Mouse (Mus musculus): Measurements from ENCODE around the gene Magt1.
A peak's percentile ranks its signal among the peaks of the same experiment; 100 is the strongest.
"Not testable (repeated sequence)": the region's sequence is repeated elsewhere in the genome, so short reads cannot be mapped to it uniquely, and the experiment has no call there.

Gene Magt1

DNA sequence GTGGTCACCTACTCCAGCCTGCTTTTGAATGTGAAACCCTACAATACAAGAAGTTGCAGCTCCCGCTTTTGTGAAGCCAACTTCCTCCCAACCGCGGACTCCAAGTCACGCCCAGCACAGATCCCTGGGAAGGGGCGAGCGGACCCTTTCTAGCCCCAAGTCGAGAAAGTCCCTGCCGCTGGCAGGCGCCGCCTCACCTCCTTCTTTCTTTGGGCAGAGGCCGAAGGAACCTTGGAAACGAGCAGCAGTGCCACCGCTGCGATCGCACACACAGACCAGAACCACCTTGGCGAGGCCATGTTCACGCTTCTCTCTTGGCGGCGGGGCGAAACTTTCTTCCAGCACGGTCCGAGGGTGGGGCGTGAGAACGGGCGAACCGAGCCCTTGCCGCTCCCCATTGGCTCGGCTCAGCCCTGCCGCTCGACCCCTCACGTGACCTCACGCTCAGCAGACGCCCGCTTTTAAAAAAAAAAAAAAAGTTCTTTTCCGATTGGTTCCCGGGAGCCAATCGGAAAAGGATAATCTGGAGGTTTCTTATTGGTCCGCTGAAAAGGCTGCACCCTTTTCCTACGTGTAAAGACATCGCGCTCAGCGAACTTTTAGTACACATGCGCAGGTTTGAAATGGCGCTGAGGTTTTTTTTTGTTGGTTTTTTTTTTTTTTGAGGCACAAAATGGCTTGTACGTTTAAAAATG, at the start of gene Magt1:
Gene Magt1 (minus strand): TSS at position 442 of the 695 bp plus-strand sequence.
- DNase-seq, result peak; percentile 85

DNA sequence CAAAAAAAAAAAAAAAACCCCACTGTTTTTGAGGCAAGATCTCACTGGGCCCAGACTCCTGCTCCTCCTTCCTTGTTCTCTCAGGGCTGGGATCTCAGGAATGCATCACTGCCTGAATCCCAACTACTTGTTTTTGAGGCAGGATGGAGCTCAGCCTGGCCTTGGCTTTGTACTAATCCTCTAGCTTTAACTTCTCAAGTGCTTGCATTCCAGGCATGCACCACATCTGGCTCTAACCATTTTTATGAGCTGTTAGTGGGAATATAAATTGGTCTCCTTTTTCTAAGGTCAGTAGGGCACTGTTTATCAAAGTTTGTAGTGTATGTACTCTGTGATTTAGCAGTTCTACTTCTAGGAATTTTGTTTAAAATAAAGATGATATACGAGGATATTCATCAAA, 36.5 kb upstream of the Magt1 start:
- no peak for DNase-seq

DNA sequence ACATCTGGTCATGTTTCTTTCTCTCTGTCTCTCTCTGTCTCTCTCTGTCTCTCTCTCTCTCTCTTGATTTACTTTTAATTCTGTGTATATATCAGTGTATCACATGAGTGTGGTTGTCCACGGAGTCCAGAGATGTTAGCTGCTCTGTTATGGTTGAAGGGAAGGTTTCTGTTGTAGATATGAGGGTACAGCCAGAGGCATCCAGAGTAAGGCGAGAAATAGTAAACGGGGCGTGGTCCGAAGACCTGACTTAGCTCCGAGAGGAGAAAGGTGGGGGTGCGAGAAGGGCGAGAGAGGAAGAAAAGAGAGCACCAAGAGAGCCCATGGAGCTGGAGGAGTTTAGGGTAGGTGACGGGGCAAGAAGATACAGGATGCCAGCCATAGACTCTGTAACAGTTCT, 34.2 kb upstream of the Magt1 start:
- DNase-seq, result no peak

DNA sequence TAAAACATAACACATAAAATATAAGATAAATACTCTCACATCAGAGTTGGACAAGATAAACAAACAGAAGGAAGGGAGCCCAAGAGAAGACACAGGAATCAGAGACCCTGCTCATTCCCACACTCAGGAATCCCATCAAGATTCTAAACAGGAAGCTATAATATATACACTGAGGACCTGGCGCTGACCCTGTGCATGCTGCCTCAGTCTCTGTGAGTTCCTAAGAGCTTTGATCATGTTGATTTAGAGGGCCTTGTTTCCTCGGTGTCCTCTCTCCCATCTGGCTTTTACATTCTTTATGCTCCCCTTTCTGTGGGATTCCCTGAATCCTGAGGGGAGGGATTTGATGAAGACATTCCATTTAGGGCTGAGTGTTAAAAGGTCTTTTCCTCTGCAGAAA, 33.7 kb upstream of the Magt1 start:
- DNase-seq, result no peak

DNA sequence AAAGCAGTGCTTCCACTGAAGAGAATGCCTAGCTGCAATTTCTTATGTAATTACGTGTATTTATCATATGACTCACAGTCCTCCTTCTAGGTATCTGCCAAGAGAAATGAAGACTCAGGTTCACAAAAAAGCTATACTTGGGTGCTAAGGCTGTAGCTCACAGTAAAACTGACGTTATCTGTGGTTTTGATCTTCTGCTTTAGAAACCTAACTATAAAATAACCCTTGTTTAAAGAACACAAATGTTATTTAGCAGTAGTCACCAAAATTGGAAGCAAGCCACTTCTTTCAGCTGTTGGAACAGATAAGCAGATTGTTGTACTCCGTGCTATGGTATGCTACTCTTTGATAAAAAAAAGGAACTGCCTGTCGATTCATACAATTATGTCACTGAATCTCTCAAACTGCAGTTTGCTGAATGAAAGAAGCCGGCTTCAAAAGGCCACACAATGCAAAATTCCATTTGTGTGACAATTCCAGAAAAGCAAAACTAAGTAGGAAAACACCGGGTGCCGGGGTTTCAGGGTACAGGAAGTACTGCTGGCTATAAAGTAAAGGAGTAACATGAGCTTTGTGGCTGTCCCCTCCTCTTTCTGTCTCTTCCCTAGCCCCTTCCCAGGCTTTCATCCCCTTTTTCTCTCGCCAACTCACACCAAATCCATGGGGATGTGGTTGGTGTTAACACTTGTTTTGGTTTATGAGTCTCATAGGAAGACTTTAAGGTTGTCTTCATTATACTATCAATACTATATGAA, 32.3 kb upstream of the Magt1 start:
- no peak for DNase-seq

DNA sequence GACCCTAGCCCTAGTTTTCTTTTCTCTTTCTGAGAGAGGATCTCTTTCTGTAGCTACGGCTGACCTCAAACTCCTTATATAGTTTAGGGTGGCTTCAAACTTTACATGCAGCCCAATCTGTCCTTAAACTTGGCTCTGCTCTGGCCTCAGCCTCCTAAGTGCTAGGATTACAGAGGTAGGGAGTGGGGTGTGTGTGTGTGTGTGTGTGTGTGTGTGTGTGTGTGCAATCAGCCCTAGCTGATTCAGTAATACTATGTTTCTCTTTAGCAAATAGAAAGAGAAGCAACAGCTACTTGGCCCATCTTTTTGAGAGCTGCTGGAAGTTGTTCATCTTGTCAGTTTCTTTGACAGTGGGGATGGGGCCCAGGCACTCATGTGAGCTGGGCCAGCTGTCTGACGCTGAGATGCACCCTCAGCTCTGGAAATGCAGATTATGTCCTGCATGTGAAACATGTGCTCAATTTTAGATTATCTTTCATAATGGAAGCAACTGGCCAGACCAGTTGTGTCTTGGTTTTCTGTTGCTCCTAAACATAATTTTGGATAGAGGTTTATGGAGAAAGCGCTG, 25.6 kb upstream of the Magt1 start:
- no peak for DNase-seq

DNA sequence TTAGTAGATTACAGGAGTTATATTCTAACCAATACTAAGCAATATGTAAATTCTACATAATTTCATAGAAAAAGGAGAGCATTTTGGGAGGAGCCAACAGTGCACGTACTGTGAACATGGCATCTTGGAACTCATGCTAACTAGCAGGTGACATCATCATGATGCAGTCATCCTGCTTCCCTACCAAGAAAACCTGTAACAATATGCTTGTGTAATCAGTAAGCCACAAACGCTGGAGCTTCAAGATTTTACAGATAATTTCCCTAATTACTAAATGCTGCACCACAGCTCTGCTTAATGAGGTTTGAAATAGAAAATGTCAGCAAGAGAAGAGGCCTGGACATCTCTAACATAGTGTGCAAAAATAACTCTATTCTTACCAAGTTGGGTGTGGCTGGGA, 24.0 kb upstream of the Magt1 start:
- no peak for DNase-seq

DNA sequence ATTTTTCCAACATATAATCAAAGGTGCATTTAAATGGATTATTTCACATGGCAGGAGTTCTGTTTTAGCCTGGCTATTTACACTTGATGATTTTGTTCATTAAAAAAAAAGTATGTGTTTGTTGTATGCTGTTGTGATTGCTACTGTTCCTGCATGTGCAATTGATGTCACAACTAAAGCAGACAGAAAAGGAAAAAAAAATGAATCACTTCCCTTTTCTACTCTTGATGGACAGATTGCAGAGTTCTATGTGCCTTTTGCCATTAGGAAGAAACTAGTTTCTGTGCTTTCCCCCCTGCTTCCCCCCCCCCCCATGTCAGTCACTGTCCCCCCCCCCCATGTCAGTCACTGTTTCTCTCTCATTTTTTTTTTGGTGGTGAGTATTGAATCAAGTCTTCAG, 19.4 kb upstream of the Magt1 start:
- DNase-seq, result no peak

DNA sequence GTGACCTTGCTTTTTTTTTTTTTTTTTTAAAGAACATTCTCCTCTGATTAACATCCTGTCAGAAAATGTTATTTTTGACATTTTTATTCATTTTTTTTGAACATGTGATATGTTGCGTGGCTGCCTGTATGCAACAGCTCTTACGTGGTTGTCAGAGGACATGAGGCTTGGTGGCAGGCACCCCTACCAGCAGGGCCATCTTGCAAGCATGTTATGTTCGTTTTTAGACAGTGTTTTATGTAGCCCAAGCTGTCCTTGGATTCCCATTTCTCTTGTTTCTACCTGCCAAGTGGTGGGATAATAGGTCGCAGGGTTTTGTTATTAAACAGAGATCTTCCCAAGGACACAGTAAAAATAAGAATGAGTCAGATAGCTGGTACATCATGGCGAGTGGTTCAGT, 18.5 kb upstream of the Magt1 start:
- DNase-seq, result no peak

DNA sequence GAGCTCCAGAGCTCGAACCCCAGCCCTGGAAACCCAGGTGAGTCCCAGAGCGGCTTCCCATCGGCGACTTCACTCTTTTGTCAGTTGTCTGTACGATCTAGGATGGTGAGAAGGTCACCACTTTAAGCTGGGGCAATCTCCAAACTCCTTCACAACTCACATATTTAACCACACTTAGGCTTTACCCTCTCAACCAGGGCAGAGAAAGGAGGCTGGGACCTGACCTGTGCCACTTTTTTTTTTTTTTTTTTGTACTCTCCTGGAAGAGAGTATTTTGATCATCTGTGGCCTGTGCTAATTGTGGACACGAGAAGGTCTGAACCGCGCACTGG, 15.6 kb upstream of the Magt1 start:
- no peak for DNase-seq

DNA sequence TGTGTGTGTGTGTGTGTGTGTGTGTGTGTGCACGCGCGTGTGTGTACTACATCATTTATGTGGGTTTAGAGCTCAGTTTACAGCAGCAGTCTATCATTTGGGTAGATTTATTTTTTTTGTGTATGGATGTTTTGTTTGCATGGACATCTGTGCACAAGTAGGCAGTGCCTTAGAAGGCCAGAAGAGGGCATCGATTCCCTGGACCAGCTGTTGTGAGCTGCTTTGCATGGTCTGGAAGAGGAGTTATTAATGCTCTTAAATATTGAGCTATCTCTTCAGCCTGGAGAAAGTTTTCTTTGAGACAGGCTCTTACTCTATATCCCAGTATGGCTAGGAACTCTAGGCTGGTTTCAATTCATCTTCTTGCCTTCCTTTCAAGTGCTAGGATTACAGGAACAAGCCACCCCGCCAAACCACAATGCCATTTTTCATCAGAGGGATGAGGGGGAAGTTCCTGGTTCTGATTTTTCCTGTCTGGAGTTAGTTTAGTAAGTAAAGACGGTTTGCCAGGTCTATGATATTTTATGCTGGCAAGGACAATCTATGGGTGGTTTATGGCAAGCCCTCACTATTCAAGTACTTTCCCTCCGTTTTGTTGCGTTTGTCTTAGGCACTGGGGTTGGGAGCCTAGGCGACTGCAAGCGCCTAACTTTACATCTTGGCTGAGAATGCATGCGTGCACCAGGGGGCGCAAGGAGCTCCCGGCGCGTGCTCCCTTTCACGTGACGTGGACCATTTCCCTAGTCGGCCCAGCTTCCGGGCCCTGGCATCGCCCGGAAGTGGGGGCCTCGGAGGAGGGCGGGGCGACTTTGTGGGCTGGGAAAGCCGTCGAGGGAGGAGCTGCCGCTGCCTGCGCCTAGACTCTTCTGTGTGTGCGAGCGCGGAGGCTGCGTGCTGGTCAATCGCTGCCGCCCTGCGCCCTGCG, 15.0 kb upstream of the Magt1 start, which contains the start of gene Atp7a:
Gene Atp7a (plus strand): TSS at position 859 of the 925 bp plus-strand sequence.
- peak; percentile 95 for DNase-seq

DNA sequence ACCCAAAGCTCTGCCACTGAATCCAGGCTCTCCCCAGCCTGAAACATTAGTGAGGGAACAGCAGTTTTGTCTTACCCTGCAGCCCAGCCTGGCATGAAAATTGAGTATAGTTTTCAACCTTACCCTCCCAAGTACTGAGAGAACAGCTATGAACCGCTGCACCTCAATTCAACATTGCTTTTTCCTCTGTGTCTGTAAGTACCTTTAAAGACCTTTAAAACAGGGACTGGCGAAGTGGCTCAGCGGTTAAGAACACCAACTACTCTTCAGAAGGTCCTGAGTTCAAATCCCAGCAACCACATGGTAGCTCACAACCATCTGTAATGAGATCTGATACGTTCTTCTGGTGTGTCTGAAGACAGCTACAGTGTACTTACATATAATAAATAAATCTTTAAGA, 5.8 kb upstream of the Magt1 start:
- no peak for DNase-seq

DNA sequence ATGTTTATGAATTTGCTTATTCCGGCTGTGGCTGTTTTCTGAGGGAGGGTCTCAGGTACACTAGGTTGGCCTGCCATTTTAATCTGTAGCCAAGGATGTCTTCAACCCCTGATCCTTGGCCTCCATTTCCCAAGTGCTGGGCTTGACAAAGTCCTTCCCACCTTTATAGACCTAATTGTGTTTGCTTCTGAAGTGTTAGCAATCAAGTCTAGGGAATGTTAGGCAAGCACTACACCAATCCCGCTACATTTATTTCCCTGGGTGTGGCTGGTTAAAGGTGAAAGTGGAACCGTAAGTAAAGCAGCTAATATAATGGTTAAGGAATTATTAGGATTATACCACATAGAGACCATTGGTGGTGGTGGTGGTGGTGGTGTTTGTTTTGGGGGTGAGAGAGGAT, 5.4 kb upstream of the Magt1 start:
- no peak for DNase-seq

DNA sequence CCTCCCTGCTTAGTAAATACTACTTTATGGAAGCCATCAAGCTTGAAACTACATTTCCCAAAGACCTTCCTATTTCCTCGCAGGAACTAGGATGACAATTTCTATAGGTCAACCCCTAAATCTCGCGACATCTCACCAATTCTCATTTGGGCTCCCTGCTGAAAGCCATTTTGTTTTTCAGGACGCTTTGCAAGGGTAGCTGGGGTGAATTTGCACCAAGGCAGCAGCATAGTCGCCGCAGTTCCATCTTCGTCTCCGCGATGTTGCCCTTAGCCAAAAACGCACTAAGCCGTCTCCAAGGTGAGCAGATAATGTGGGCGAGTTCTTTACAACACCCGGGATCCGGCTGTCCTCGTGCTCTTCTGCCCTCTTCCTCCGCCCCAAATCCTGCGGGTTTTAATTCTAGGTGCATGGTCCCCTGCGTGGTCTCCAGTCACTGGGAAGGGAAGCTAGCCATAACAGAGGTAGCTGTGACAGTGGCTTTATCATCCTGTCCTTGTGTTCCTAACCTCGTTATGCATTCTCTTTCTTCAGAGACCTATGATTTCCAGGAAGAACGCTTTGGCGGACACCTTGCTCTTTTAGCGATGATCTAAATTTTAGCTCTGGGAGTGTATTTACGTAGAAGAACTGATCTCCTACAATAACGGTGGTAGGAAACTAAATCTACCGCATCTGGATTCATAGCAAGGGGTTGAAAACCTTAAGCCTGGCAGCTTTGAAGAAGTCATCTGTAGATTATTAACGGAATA, 4.0 kb upstream of the Magt1 start, which contains the start of gene Cox7b:
Gene Cox7b (plus strand): TSS at position 130 of the 752 bp plus-strand sequence.
- peak; percentile 82 for DNase-seq

DNA sequence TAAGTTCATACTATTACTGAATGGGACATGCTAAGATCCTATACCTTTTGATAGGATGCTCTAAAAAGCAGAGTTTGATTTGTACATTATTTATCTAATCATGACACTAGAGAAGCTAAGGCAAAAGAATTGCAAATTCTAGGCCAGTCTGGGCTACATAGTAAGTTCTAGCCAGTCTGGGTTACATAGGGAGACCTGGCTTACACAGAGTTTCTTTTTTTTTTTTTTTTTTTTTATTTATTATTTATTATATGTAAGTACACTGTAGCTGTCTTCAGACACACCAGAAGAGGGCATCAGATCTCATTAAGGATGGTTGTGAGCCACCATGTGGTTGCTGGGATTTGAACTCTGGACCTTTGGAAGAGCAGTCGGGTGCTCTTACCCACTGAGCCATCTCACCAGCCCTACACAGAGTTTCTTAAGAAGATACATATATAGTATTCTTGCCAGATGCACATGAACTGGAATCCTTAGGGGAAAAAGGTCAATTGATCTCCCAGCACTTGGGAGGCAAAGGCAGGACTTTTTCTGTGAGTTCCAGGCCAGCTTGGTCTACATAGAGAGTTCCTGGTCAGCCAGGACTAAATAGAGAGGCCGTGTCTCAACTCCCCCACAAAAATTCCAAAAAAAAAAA, 3.2 kb upstream of the Magt1 start:
- DNase-seq, result not testable (repeated sequence)

DNA sequence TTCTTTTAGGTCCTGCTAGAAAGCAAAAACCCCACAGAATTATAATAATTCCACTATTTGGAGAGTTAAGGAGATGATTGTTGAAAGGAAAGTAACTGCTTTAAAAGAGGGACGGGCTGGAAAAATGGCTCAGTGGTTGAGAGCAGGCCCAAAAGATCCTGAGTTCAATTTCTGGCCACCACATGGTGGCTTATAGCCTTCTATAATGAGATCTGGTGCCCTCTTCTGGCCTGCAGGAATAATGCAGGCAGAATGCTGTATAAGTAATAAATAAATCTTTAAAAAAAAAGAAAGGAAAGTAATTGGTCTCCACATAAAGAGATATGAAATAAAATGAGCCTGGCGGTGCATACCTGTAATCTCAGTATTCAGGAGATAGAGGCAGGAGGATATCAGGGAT, 1.5 kb upstream of the Magt1 start:
- DNase-seq, result peak; percentile 59

DNA sequence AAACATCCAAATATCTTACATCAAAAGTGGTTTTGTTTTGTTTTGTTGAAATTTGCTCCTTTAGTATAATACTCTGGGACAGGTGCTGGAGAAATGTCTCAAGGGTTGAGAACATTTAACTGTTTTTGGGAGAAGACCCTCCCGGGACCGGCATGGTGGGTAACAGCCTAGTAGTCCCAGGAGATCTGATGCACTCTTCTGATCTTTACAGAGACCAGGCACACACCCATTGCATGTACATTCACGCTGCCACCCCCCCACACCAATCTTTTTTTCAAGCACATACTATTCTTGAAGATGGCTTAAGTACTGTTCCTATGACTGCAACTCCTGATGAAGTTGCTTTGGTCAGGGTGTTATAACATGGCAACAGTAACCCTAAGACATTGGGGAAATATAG, 853 bp upstream of the Magt1 start:
- DNase-seq, result peak; percentile 4

DNA sequence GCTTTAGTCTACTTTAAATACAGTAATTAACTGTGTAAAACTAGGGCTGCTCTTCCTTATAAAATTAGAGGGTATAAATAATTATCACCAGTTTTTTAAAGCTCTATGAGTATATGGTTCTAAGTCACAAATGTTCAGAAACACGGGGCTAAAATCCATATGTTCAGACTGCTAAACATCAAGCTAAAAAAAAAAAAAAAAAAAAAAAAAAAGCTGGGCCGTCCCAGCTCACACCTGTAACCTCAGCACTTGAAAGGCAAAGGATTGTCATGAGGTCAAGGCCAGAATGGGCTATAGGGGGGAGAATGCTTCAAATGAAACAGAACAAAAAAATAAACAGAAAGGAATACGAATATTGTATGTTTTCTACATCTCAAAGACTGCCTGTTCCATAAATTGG, 944 bp downstream of the Magt1 start:
- DNase-seq, result no peak

DNA sequence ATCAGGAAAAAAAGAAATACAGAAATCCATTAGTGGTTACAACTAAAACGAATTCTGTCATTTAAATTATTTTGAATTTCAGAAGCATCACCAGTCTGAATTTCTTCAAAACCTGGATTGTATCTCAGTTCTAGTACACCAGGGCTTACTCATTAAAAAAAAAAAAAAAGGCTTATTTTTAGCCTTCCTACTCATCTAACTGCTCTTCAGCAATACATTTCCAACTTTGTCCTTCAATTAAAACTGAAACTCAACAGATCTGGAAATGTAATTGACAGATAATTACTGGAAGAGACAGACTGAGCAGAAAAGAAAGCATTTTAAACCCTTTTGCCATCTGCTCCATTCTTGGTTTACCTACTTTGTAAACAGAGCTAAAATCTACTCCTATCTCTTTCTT, 10.1 kb downstream of the Magt1 start:
- no peak for DNase-seq

DNA sequence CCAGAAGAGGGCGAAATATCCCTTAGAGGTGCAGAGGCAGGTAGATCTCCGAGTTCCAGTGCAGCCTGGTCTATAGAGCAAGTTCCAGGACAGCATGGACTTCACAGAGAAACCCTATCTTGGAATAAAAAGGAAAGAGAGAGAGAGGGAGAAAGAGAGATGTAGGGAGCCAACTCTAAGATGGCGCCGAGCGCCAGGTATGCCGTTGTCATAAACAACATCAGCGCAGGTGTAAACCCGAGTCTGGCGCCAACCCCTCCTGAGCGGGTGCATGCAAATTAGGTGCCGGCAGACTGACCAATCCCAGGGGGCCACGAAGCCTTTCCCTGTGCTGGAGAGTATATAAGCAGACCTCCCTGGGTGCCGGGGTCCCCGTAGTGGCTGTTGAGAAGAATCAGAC, 54.6 kb downstream of the Magt1 start:
- DNase-seq, result not testable (repeated sequence)

DNA sequence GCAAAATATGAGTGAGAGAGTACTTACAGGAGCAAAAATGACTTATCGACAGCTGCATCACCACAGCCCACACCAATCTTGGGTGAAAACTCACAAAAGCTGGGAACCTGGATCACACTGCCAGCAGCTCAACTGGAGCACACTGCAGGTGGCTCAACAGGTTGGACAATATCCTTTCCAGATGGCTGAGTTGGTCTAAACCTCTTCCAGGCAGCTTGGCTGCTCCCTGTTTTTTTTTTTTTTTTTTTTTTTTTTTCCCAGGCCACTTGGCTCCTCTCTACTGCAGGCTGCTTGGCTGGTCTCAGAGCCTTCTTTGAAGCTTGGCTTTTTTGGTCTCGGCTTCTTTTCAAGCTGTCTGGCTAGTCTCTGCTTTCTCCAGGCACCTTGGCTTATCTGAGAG, 57.7 kb downstream of the Magt1 start:
- no peak for DNase-seq

DNA sequence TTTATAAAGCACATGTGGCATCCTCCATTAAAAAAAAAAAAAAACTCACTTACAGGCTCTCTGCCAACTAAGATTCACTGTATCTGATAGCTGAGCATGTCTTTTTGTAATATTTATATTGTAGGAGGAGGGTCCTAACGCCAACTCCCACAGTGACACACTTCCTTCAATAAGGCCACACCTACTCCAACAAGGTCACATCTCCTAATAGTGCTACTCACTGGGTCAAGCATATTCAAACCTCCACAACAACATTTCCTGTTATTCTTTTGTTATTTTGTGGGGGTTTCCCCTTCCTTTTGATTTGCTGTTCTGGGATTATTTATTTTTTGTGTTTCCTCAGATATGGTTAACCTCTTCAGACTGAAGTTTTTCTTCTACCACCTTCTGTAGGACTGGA, 65.3 kb downstream of the Magt1 start:
- no peak for DNase-seq

All from thymus, postnatal 14 days (tissue).